Mouse (Mus musculus) erythroblast, embryonic 14.5 days (primary cell): ENCODE data around the gene Dram1. TPM values are rescaled to one million over a fixed set of nuclear protein-coding genes. Genes with fewer than 3 reads are reported as not detected.
A peak's percentile ranks its signal among the peaks of the same experiment; 100 is the strongest.

ENCODE experiments used
- H3K27me3 ChIP-seq: 2 replicates; pipeline ENCODE4 v1.6.1; 2012; ENCODE audit warnings: inconsistent platforms; ENCODE audit not compliant: control insufficient read depth
- H3K36me3 ChIP-seq: 2 replicates; pipeline ENCODE4 v1.6.1; 2012; ENCODE audit warnings: mild to moderate bottlenecking, inconsistent platforms; ENCODE audit not compliant: control insufficient read depth
- H3K4me1 ChIP-seq: 2 replicates; pipeline ENCODE4 v1.6.1; 2012; ENCODE audit warnings: inconsistent platforms; ENCODE audit not compliant: control insufficient read depth
- H3K4me3 ChIP-seq: replicated peaks from 2 replicates; pipeline ENCODE3; 2012; ENCODE audit warnings: moderate library complexity, mild to moderate bottlenecking, inconsistent platforms
- H3K9me3 ChIP-seq: 2 replicates; pipeline ENCODE4 v1.6.1; 2012; ENCODE audit warnings: low read length, inconsistent platforms, mixed read lengths; ENCODE audit not compliant: control insufficient read depth
- GATA1 ChIP-seq: IDR thresholded peaks from 2 replicates; pipeline ENCODE4 v1.6.1; 2012; ENCODE audit warnings: low read length, inconsistent platforms, mixed read lengths
- TAL1 ChIP-seq: IDR thresholded peaks from 3 replicates; pipeline ENCODE4 v1.6.1; 2012; ENCODE audit warnings: low read length, inconsistent platforms, mixed read lengths
- polyA plus RNA-seq: library from polyadenylated mRNA; stranded (reverse); fragments of >175 nt; gene quantifications from 2 replicates; pipeline ENCODE4 v1.2.3, GENCODE M21; 2012

Dram1 gene
- polyA plus RNA-seq, 1 experiment = not detected

DNA sequence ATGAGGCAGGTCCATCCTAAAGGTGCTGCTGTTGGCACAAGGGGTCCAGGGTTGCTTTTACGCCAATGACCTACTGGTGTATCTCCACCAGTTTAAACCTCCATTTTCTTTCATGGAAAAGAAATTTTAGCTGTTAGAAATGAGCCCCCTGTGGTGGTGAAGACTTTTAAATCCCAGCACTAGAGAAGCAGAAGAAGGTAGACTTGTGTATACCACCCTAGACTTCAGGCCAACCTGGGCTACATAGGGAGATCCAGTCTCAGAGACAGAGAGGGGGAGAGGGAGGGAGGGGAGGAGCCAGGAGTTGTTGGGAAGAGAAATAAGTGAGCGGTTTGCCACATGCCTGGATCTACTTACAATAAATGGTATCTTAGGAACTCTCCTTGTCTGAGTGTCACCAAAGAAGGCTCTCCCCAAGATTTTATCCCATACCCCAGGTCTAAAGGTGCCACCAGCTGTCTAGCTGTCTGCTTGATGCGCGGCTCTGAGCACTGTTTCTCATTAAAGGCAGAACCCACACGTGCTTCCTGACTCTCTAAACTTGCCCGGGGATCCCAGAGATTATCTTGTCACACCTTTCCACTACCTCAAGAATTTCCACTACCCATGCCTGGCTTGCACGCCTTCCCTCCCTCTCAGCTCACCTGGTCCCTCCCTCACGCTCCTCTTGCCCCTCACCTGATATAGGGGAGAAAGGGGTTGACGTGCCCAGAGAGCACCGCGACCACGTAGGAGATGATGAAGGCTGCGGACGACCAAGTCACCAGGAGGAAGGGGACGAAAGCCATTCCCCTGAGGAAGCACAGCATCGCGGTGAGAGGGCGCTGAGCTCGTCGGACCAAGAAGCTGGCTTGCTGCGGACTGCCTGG lies 22.5 kb downstream of the Dram1 start:
- Histone ChIP-seq H3K27me3 (peaks cover 26% of the 10 kb centered on the region), H3K4me3 (peak overlapping the region; percentile 60), H3K4me1 (peaks cover 10% of the 10 kb centered on the region), H3K9me3 (no peaks in the 10 kb centered on the region), H3K36me3 (no peaks in the 10 kb centered on the region)
- TF ChIP-seq TAL1 (no peak), GATA1 (no peak)

DNA sequence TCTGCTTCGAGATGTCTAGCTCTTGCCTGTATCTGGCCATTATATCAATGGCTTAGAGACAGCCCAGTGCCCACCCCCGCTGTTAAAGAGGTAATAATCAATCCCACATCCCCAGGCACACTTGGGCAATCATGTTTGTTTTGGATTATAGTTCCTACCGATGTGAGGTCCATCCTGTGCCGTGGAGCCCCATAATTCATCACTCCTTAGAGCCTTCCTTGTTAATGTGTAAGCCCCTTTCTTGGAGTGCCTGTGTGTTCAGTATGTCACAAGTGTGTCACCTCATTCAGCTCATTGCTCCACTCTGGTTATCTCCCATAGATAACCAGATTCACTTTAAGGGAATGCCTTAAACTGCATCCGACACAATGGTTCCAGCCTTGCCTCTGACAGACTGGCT lies 24.3 kb downstream of the Dram1 start:
- Histone ChIP-seq H3K4me1 (peaks cover 10% of the 10 kb centered on the region), H3K9me3 (no peaks in the 10 kb centered on the region), H3K36me3 (no peaks in the 10 kb centered on the region), H3K27me3 (peaks cover 26% of the 10 kb centered on the region), H3K4me3 (no peak overlapping the region)
- TF ChIP-seq TAL1 (no peak), GATA1 (no peak)

DNA sequence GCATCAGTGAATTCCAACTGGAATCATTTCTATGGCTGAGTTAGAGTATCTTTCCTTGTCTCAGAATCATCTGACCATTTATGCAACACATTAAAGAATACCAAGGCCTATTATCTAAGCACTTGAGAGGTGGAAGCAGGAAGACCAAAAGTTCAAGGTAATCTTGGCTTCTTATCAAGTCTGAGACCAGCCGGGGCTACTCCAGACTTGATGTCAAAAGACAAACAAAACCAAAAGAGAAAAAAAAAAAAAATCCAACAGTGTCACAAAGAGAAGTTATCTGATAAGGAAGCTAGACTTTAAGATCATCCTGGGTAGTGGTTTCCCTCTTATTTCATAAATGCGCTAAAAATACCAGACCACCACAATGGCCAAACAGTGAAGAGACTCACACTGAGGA lies 26.3 kb downstream of the Dram1 start:
- Histone ChIP-seq H3K4me3 (no peak overlapping the region), H3K27me3 (peaks cover 17% of the 10 kb centered on the region), H3K9me3 (no peaks in the 10 kb centered on the region), H3K36me3 (no peaks in the 10 kb centered on the region), H3K4me1 (peaks cover 10% of the 10 kb centered on the region)
- no peak for TF ChIP-seq TAL1
- no peak for TF ChIP-seq GATA1

DNA sequence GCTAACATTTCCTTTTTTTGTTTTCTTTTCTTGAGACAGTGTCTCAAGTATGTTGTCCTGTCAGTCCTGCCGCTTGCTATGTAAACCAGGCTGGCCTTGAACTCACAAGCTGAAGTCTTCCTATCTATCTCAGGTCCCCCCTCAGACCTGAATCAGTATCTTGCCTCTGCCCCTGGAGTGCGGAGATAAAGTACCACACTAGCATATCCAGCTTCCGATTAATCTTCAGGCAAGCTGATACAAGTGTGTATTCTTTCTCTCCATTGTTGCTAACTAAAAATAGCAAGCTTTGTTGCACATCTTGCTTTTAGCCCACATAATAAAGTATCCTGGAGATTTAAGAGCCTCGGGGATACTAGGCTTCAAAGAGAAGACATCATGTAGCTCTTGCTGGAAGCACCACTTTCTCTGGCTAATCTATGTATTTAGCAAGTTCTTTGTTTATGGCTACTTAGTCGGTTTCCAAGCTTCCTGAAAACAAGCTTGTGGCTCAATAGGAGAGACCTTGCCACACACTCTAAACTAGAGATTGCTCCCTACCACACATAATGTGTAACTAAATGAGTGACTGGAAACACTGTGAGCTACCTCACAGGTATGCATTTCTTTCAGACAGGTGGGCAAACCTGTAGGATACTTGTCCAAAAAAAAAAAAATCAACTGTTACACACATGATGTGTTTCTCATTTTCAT lies 27.3 kb downstream of the Dram1 start:
- H3K36me3 ChIP-seq = no peaks in the 10 kb centered on the region
- H3K4me3 ChIP-seq = no peak overlapping the region
- no peaks in the 10 kb centered on the region for H3K9me3 ChIP-seq
- peaks cover 3% of the 10 kb centered on the region for H3K4me1 ChIP-seq
- TF ChIP-seq GATA1 = no peak
- no peak for TF ChIP-seq TAL1
- H3K27me3 ChIP-seq = peaks cover 8% of the 10 kb centered on the region

DNA sequence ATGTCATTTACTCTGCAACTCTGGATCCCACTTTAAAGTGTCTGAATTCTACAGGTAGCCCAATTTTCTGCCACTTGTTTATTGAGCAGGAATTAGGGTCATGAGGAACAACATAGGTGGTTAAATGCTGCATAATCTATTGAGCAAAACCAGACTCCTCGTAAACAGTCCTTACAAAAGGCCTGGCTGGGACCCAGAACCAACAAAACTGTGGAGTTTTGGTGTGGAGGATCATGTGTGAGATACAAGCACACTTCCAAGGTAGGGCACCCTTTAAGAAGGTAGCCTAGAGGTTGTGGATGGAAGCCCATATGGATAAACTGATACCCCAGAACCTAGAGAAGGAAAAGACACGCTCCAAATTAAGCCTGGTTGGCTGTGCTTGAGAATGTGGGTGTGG lies 28.2 kb downstream of the Dram1 start:
- Histone ChIP-seq H3K4me3 (no peak overlapping the region), H3K27me3 (no peaks in the 10 kb centered on the region), H3K9me3 (no peaks in the 10 kb centered on the region), H3K4me1 (peaks cover 2% of the 10 kb centered on the region), H3K36me3 (no peaks in the 10 kb centered on the region)
- TF ChIP-seq GATA1 (no peak), TAL1 (no peak)

DNA sequence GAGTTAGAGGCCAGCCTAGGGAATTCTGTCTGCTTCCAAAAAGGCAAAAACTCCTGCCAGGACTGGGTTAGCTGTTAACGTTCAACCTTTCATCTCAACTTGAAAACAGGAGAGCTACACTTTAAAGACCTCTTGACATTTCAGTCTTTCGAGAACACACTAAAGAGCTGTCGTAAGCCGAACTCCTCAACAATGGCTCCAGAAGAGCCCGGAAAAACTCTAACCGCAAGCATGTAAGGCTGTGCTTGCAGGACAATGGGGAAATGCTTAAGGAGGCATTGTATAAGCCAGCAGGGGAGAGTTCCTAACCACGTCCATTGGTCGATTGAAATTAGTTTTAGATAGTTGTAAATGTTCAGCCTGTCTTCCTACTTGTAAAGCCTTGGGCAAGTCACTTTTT lies 29.1 kb downstream of the Dram1 start:
- H3K4me1 ChIP-seq = peaks cover 2% of the 10 kb centered on the region
- no peaks in the 10 kb centered on the region for H3K36me3 ChIP-seq
- TF ChIP-seq GATA1 (no peak), TAL1 (no peak)
- no peaks in the 10 kb centered on the region for H3K27me3 ChIP-seq
- no peaks in the 10 kb centered on the region for H3K9me3 ChIP-seq
- H3K4me3 ChIP-seq = no peak overlapping the region

DNA sequence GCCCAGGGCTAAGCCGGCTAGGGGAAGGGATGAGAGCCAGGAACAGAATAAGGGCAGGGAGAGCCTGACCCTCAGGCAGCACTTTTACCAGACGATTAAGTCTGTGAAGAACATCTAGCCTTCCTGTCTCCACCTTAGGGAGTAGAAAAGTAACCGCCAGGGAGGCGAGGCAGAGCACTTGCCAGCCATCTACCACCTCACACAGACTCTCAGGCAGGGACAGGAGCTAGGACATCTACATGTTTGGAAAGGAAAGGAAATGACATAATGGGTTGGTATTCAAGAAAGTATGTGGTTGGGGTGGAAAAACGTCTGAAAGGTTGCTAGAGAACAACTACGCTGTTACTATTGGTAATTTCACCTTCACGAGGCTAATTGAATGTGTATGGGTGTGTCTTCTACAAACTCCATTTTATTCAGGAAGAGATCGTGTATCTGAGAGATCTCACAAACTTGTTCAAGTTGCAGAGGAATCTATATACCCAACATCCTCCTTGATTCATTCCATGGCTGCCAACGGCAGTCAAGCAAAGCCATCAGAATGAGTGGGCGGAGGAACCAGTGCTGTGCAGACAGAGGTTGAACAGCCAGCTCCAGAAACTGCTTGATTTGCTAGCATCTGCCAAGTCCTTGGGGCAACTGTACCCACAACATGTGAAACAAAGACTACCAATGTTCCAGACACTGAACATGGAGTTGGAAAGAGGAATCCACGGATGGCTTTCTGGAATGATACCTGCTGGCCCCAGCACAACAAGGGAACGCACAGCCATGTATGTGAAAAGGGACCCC lies 32.2 kb downstream of the Dram1 start:
- H3K9me3 ChIP-seq = no peaks in the 10 kb centered on the region
- no peaks in the 10 kb centered on the region for H3K36me3 ChIP-seq
- TF ChIP-seq GATA1 (no peak), TAL1 (no peak)
- H3K4me3 ChIP-seq = no peak overlapping the region
- no peaks in the 10 kb centered on the region for H3K27me3 ChIP-seq
- H3K4me1 ChIP-seq = peaks cover 2% of the 10 kb centered on the region

DNA sequence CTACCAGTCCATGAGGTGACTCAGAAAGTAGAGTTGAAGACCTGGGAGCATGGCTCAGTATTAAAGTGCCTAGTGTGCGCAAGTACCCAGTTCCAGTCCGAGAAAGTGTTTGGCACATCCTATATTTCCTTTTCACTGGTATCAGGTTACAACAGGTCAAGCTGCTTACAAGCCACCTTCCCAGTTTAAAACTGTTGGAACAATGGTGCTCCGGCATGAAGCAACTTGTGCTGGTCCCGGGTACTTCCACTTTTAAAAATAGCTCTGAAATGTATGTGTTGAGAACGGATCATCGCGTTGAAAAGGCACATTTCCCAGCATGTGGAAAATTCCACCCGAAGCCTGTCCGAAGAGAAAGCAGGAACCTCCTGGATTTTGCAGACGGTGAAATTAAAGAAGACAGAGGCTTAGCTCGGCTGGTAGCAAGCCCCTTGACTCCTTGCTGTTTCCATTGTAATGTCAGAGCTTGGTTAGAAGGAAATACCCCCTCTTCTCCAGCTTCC lies 32.9 kb downstream of the Dram1 start:
- Histone ChIP-seq H3K4me3 (no peak overlapping the region), H3K27me3 (no peaks in the 10 kb centered on the region), H3K9me3 (no peaks in the 10 kb centered on the region), H3K36me3 (no peaks in the 10 kb centered on the region), H3K4me1 (no peaks in the 10 kb centered on the region)
- no peak for TF ChIP-seq GATA1
- no peak for TF ChIP-seq TAL1

DNA sequence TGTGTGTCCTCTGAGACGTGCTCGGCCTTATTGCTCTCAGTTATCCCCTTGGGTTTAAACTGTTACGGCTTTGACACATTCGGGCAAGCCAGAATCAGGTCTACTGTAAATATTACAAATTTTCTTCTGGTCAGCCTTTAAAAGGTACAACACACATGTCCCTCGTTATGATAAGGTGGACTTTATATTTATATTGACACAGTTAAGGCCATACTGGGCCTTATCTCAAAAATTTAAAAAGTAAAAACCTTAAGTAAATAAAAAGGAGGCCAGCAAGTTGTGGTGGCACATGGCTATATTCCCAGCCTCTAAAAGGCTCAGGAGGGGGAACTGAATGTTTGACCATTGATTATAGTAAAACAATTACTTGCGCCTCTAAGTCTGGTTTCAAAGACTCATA lies 37.5 kb downstream of the Dram1 start:
- no peaks in the 10 kb centered on the region for H3K9me3 ChIP-seq
- H3K36me3 ChIP-seq = no peaks in the 10 kb centered on the region
- no peaks in the 10 kb centered on the region for H3K27me3 ChIP-seq
- TF ChIP-seq TAL1 = no peak
- TF ChIP-seq GATA1 = no peak
- H3K4me3 ChIP-seq = no peak overlapping the region
- H3K4me1 ChIP-seq = peaks cover 2% of the 10 kb centered on the region
